Mouse (Mus musculus): ENCODE data around the gene Arpc5. TPM values are rescaled to one million over a fixed set of nuclear protein-coding genes. Genes with fewer than 3 reads are reported as not detected.
A peak's percentile ranks its signal among the peaks of the same experiment; 100 is the strongest.

Gene Arpc5
- total RNA-seq (2015; ENCODE audit: low replicate concordance) (170 and 173 TPM in 2 replicates), total RNA-seq (2017; ENCODE audit: low replicate concordance) (68.9 and 74.2 TPM in 2 replicates)

DNA sequence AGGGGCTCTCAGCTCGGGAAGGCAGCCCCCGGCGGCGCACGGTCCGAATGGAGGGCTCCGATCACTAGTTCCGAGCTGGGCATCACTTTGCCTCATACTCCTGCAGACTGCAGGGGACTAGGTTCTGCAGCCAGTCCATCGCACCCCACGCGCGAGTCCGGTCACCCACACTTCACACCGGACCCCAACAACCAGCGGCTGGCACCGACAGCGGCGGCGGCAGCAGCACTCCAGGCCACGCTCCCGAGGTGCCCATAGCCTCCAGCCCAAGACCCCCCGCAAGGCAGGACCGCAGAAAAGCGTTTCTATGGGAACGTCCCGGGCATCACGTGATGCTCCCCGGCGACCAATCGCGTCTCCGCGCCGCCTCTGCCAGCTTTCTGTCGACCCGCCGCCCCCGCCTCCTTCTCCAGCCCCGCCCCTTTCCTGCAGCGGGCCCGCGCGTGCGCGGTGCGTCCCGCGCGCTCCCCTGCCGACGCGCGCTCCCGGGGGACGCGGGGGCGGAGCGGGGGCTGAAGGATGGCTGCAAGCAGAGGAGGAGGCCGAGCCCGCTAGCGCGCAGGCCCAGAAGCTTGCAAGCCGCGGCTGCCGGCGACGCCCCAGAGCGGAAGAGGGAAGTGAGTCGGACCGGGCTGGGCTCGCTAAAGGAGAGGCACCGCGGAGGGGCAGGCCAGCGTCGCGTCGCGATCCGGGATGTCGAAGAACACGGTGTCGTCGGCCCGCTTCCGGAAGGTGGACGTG, at the start of gene Arpc5, which contains the start of gene Rgl1:
TSS of gene Arpc5 (plus strand) at position 511 of the 741 bp plus-strand sequence.
TSS of gene Rgl1 (minus strand) at position 320 of the 741 bp plus-strand sequence.
- peak; percentile 91 for ATAC-seq (replicated peaks; ENCODE audit: low FRiP score, poor library complexity, severe bottlenecking)

DNA sequence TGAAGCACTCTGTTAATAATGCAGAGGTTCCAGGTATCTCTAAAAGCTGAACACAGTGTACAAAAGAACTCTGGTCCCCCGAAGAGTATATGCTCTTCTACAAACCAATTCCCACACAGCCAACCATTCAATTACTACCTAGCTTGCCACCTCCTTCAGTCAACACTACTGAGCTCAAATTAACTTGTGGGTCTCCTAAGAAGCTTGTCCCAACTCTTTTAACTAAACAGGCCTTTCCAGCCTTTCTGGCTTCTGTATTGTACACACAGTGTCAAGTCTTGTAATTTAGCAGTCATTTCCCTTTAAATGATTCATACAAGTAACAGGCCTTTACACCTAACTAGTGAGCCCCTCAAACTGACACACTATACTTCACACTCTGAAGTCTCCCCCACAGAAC, 49.0 kb upstream of the Arpc5 start:
- ATAC-seq (replicated peaks; ENCODE audit: low FRiP score, poor library complexity, severe bottlenecking), result no peak

DNA sequence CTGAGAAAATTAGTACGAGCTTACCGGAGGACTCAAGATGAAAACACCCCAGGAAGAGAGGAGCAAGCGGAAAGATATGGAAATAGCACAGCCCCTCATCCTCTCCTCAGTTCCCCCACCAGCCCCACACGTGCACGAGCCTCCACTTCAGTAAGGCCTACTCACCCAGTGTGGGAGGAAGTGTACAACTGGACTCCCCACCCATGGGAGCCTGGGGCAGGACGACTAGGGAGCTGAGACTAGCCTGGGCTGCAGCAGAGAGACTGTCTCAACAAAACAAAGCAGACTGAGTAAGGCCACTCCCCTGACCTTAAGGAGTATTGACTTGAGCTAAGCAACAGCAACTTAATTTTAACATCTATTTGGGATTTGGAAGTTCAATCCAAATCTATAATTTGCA, 48.1 kb upstream of the Arpc5 start:
- no peak for ATAC-seq (replicated peaks; ENCODE audit: low FRiP score, poor library complexity, severe bottlenecking)

DNA sequence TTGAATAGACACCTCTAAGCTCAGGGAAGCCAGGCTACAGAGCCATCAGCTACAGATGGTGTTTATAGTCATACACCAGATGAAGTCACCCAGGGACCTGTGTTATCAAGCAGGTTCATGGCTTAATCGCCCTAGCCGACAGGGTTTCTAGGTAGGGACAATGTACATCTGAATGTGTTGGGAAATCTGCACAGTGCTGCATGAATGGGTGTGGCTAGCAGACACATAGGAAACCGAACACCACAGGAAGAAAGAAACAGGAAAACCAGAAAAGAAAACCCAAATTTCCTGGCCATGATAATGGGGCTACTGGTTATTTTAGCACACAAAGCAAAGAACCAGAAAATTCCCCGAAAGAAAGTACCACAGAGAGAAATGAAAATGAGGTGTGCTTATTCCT, 45.4 kb upstream of the Arpc5 start:
- ATAC-seq (replicated peaks; ENCODE audit: low FRiP score, poor library complexity, severe bottlenecking), result no peak

DNA sequence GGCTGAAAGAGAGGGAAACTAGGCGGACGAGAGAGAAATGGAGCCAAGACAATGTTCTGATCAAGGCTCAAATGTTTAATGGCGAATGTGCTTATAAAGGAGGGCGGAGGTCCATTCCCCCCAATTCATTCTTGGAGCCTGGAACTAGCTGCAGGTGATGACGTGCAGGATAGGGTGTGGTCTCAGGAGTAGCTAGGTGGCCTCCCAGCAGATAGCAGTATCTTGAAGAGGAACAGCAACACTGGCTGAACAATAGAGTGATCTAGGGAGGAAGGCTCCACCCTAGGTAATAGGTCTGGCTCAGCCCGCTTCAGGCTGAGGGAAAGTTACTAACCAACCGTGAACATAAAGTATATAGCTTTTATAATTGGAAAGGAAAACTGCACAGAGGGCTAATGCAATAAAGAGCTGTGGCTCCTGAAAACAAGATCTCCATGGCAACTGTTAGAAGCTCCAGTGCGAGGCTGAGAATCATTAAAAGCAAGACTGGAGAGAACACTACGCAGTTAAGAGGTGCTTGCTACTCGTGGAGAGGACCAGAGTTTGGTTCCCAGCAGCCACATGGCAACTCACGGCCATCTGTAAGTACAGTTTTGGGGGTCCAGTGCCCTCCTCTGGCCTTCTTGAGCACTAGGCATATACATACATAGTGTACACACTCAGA, 44.7 kb upstream of the Arpc5 start:
- no peak for ATAC-seq (replicated peaks; ENCODE audit: low FRiP score, poor library complexity, severe bottlenecking)

DNA sequence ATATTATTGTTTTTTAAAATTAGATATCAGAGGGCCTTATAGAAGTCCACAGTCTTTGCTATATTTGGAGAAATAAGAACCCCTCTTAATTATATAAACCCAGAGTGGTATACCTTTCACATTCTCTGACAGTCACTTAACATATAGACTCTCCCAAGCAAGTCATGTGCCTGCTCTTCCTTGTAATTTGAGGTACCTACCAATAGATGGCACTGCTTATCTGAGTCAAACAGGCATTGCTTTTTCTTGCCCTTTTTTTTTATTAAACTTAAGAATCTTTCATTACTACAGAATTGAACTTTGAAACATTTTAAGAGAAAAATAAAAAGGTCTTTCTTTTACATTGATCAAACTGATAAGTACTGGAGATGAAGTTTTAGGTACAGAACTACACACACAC, 42.1 kb upstream of the Arpc5 start:
- peak; percentile 72; the same call in 1 of the 2 replicates for ATAC-seq (replicated peaks; ENCODE audit: low FRiP score, poor library complexity, severe bottlenecking)

DNA sequence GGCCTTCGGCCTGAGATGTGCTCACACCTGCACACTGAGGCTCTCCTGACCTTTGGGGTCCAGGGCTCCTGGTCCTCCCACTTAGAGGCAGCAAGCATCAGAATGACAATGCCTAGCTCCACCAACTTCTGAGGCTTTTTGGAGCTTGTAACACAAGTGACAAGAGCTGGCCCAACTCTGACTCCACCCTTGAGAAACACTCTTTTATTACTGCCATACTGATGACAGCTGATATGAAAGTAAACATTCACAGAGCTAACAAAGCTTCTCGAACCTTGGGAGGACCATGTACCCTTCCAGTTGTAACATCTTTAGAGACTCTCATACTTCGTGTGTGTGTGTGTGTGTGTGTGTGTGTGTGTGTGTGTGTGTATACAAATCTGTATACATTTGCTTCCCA, 40.2 kb upstream of the Arpc5 start:
- ATAC-seq (replicated peaks; ENCODE audit: low FRiP score, poor library complexity, severe bottlenecking), result no peak

GRCm38 (mm10) chr1:152727604-152728236, 38.6 kb upstream of the Arpc5 start:
- ATAC-seq (replicated peaks; ENCODE audit: low FRiP score, poor library complexity, severe bottlenecking), result no peak

- no peak for ATAC-seq (replicated peaks; ENCODE audit: low FRiP score, poor library complexity, severe bottlenecking)
Measured at GRCm38 (mm10) chr1:152738793-152739192, 27.5 kb upstream of the Arpc5 start.

DNA sequence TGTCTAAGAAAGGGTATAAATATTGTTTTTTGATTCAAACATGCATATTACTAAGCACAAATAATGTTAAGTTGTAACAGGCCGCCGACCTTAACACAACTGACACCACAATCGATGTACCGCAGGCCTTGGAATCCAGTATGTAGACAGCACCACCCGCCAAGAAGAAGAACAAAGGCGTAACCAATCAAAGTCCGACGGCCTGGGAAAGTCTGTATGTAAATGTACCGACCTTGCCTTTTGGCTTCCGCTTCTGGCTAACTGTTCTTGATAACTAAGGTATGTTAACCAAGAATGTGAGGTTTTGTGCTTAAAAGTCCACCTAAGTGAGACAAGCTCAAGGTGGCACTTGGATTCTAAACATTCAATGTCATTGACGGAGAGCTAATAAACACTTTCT, 27.0 kb upstream of the Arpc5 start:
- no peak for ATAC-seq (replicated peaks; ENCODE audit: low FRiP score, poor library complexity, severe bottlenecking)

DNA sequence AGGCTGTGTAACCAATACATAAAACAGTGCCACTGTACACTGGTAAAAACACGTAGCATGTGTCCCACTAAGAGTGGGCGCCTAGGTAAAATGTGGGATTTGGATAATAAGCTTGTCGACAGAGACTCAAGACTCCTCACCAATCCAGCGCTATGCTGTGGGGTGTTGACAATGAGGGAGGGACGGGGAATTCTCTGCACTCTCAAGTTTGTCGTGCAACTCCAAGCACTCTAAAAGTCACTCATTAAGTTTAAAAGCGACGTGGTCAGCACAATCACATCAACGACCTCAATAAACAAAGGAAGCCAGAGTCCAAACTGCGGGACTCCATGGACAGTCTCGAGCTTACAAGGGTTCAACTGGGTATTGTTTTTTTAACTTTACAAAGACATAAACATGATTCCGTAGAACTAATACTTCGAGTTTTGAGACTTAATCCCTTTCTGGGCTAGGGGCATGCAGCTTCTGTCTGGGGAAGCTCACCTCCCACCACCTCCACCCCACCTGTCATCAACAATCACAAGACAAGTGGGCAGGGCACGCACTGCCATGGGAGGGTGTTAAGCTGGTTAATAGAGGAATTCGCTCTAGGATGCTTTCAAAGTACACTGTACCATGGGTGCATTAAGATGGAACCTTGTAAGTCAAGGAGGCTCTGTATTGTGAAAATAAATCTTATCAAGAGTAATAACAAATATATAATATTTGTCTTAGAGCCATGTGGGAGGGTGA, 23.1 kb upstream of the Arpc5 start:
- no peak for ATAC-seq (replicated peaks; ENCODE audit: low FRiP score, poor library complexity, severe bottlenecking)

DNA sequence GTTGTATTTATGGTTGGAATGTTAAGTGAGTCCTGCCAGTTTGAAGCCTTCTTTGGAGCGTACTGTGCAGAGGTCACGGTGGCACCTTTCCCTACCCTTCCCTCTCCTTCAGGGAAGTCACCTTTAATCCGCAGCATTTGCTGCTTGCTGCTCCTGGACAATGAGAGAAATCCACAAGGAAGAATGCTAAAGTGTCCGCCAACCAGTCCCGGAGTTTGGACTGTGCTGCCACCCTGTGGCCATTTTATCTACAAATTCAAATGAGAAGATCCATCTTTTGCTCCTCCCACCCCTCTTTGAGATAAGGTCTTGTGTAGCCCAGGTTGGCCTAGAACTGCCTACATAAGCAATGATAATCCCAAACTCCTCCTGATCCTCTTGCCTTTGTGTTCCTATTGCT, 19.9 kb upstream of the Arpc5 start:
- 0 out of 2 replicates have a peak, but pooled peaks have one; percentile 57 for ATAC-seq (replicated peaks; ENCODE audit: low FRiP score, poor library complexity, severe bottlenecking)

- ATAC-seq (replicated peaks; ENCODE audit: low FRiP score, poor library complexity, severe bottlenecking), result no peak
Measured at GRCm38 (mm10) chr1:152749276-152749675, 17.1 kb upstream of the Arpc5 start.

DNA sequence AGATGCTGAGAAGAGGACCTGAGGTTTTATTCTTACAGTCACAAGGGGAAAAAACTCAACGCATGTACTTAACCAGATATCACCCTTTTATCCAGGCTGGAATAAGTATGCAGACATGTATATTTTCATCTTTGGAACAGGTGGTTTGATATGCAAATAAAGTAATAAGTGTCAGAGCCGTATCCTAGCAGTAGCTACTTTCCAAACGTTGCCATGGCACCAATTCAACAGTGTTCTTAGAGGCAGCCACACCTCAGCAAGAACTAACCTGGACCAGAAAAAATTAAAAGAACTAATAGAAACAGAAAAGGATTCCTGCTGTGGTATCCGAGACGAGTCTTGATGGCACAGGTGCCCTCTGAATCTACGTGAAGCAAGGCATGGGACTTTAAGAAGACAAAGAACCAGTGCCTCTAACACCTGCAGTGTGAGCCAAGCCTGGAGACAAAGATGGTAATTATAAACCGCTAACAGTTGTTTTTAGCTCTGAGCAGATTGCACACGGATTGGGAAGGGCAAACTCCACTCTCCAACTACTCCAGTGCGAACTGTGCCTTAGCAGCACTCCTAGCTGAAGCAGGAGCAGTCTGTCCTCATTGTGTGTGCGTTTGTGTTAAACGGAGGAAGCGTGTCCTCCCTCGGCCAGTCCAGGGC, 15.9 kb upstream of the Arpc5 start, which contains the start of gene Apobec4:
TSS of gene Apobec4 (plus strand) at position 240 of the 654 bp plus-strand sequence.
- ATAC-seq (replicated peaks; ENCODE audit: low FRiP score, poor library complexity, severe bottlenecking), result no peak

- ATAC-seq (replicated peaks; ENCODE audit: low FRiP score, poor library complexity, severe bottlenecking), result no peak
Measured at GRCm38 (mm10) chr1:152761791-152762190, 4.6 kb upstream of the Arpc5 start.

- ATAC-seq (replicated peaks; ENCODE audit: low FRiP score, poor library complexity, severe bottlenecking), result peak; percentile 49
Measured at GRCm38 (mm10) chr1:152766804-152767748, 734 bp downstream of the Arpc5 start.

DNA sequence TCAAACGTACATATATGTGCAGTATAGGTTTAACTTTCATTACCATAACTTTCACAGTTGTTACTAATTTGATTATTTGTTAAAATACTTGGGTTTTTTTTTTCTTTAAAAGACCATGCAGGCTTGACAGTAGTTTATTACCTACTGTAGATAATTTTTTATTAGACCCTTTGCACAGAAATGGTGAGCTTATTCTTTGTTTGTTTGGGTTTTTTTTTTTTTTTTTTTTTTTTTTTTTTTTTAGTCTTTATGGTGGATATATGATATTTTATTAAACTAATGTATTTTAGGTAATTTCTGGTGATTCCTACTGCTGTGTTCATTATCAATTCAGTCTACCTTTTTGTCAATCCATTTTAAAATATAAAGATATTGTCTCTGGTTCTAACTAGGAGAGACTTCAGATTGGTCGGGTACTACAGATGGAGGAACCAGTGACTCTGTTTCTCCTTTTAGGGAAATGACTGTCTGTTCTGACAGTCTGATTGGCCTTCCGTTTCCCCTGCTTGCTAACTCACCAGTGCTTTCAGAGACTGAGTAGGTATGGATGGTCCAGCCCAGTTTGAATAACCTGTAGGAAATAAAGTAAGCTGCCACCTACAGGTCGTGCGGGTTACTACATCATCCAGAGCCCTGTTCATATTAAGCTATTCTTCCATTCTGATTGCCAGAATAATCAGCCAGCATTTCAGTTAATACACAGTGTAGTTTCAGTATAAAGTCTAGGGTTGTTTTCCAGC, 1.6 kb downstream of the Arpc5 start:
- peak; percentile 80 for ATAC-seq (replicated peaks; ENCODE audit: low FRiP score, poor library complexity, severe bottlenecking)

DNA sequence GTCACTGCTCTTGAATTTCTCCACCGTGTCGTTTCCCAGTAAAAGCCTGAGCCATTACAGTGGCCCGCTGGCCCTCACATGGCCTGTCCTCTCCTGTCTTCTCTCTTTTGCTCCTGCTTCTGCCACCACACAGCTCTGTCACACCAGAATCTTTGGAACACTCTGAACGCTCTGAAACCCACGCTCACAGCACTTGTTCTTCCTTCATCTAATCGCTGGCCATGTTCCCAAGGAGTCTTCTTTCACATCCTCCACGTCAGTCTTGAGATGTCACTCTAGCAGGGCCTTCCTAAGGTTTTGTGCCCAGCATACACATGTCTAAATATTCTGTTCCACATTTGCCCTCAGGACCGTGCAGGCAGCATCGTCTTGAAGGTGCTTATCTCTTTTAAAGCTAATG, 4.7 kb downstream of the Arpc5 start:
- ATAC-seq (replicated peaks; ENCODE audit: low FRiP score, poor library complexity, severe bottlenecking), result no peak
